In genomic region chrX:42540756-42541053, GRCm38 (mm10) we compare ENCODE assay signal across 9 mouse cellular contexts. TPM values are rescaled to one million over a fixed set of nuclear protein-coding genes. Genes with fewer than 3 reads are reported as not detected.
DNase-seq lines count a peak whose midpoint lies in the region; ATAC-seq lines count a peak whose summit lies in the region.
"Had no signal": no experiment of that assay in that cellular context is flagged by ENCODE, and none has a peak within 500 bp of the region (broad histone marks: within the 10 kb centered on the region; RNA-seq: fewer than 3 reads in every experiment).

No protein-coding gene starts in this region.

- no peaks in the 10 kb centered on the region for H3K36me3 ChIP-seq in hindbrain, embryonic 14.5 days (replicated peaks; ENCODE audit: control insufficient read depth, insufficient read depth)

- no peaks in the 10 kb centered on the region for H3K9me3 ChIP-seq in hindbrain, embryonic 14.5 days (ENCODE audit: control insufficient read depth, low read length)

- no peaks in the 10 kb centered on the region for H3K27me3 ChIP-seq in hindbrain, embryonic 14.5 days (ENCODE audit: control insufficient read depth, insufficient read depth, low read length)

- no peak overlapping the region for H3K9ac ChIP-seq in hindbrain, embryonic 14.5 days

- 31% methylated on average over 5 of the region's 5 CpGs for WGBS in hindbrain, embryonic 14.5 days

- ATAC-seq in hindbrain, embryonic 14.5 days (ENCODE audit: low FRiP score), result no peak

- H3K4me1 ChIP-seq in hindbrain, embryonic 14.5 days (replicated peaks; ENCODE audit: control insufficient read depth, insufficient read depth, low read length), result no peaks in the 10 kb centered on the region

- H3K4me3 ChIP-seq in hindbrain, embryonic 14.5 days (replicated peaks; ENCODE audit: low read length), result no peak overlapping the region

- H3K4me2 ChIP-seq in hindbrain, embryonic 14.5 days (replicated peaks), result peak overlapping the region; percentile 37

- peak; percentile 84 for DNase-seq in NIH3T3 (ENCODE audit: low read depth)
- peak; percentile 73 for DNase-seq in cerebellum, adult 9-11 months
- peak; percentile 17 to 88 for DNase-seq in frontal cortex, adult 2 months (ENCODE audit: extremely low spot score in 1 of 2, low spot score in 1 of 2)
- DNase-seq in hindbrain, embryonic 14.5 days (ENCODE audit: low spot score), result peak; percentile 82
- peak; percentile 29 to 52 for DNase-seq in layer of hippocampus, postnatal 36 days
- peak; percentile 44 to 70 for DNase-seq in lung, postnatal 4 days
- peak; percentile 51 to 75 for DNase-seq in right cerebral cortex, adult 2 months (ENCODE audit: low spot score in 2 of 2)
- DNase-seq in urinary bladder, postnatal 4 days (ENCODE audit: low spot score in 2 of 2), result peak; percentile 30 to 62

- no peak overlapping the region for H3K27ac ChIP-seq in hindbrain, embryonic 14.5 days

RNA-seq across cellular contexts. Expression of gene Sh2d1a, which starts 38.5 kb away (rescaled TPM):
- 0.36 TPM in 1 of 2 replicates, not detected in the other for polyA plus RNA-seq in frontal cortex, adult 2 months (2012; rRNA removed)
- polyA plus RNA-seq in hindbrain, embryonic 14.5 days (2014; fragmentation: Nextera tagmentation; extraction: Ambion mirVana), result 5.3 and 6.4 TPM in 2 replicates
- not detected for total RNA-seq in layer of hippocampus, postnatal 36 days (2021)

RNA-seq across cellular contexts. Expression of gene Tex13c2, which starts 51.2 kb away (rescaled TPM):
- polyA plus RNA-seq in frontal cortex, adult 2 months (2012; rRNA removed), result not detected in 2 replicates
- polyA plus RNA-seq in hindbrain, embryonic 14.5 days (2014; fragmentation: Nextera tagmentation; extraction: Ambion mirVana), result not detected in 2 replicates
- under 1 TPM; 0.42 to 0.48 TPM for total RNA-seq in layer of hippocampus, postnatal 36 days (2021)
- polyA plus RNA-seq: small intestine, adult 2 months had no signal
